In genomic region chr15:31663074-31663473, GRCm38 (mm10) we compare ENCODE assay signal across 13 mouse cellular contexts.
DNase-seq lines count a peak whose midpoint lies in the region; ATAC-seq and TF ChIP-seq lines count a peak whose summit lies in the region.
"Had no signal": no experiment of that assay in that cellular context is flagged by ENCODE, and none has a peak within 500 bp of the region (broad histone marks: within the 10 kb centered on the region; RNA-seq: fewer than 3 reads in every experiment).

No protein-coding gene starts in this region.

- no peaks in the 10 kb centered on the region for H3K27me3 ChIP-seq in lung, embryonic 14.5 days (ENCODE audit: insufficient read depth, low read length)
- no peaks in the 10 kb centered on the region for H3K27me3 ChIP-seq in midbrain, embryonic 15.5 days (replicated peaks)
- H3K27me3 ChIP-seq: forebrain, embryonic 15.5 days; limb, embryonic 15.5 days had no signal

- H3K4me3 ChIP-seq in lung, embryonic 14.5 days (ENCODE audit: low read depth, low read length) = no peak overlapping the region
- H3K4me3 ChIP-seq in midbrain, embryonic 15.5 days = no peak overlapping the region
- H3K4me3 ChIP-seq: forebrain, embryonic 15.5 days; heart, embryonic 10.5 days; limb, embryonic 15.5 days had no signal

- peak; percentile 60; the same call in 1 of the 2 replicates for ATAC-seq in lung, embryonic 14.5 days (ENCODE audit: insufficient read depth)
- ATAC-seq in midbrain, embryonic 15.5 days (replicated peaks) = no peak
- ATAC-seq: forebrain, embryonic 15.5 days had no signal

- H3K9me3 ChIP-seq in lung, embryonic 14.5 days (ENCODE audit: low read depth, low read length) = no peaks in the 10 kb centered on the region
- H3K9me3 ChIP-seq in midbrain, embryonic 15.5 days = no peaks in the 10 kb centered on the region
- H3K9me3 ChIP-seq: forebrain, embryonic 15.5 days; heart, embryonic 10.5 days; limb, embryonic 15.5 days had no signal

- H3K4me2 ChIP-seq in lung, embryonic 14.5 days = no peak overlapping the region
- H3K4me2 ChIP-seq in midbrain, embryonic 15.5 days = no peak overlapping the region
- H3K4me2 ChIP-seq: forebrain, embryonic 15.5 days; limb, embryonic 15.5 days; midbrain, embryonic 11.5 days had no signal

- H3K36me3 ChIP-seq in lung, embryonic 14.5 days (ENCODE audit: insufficient read depth) = no peaks in the 10 kb centered on the region
- no peaks in the 10 kb centered on the region for H3K36me3 ChIP-seq in midbrain, embryonic 15.5 days (replicated peaks)
- H3K36me3 ChIP-seq: forebrain, embryonic 15.5 days; heart, embryonic 10.5 days; limb, embryonic 15.5 days had no signal

- no peak overlapping the region for H3K9ac ChIP-seq in lung, embryonic 14.5 days
- no peak overlapping the region for H3K9ac ChIP-seq in midbrain, embryonic 15.5 days
- H3K9ac ChIP-seq: forebrain, embryonic 15.5 days; limb, embryonic 15.5 days had no signal

- no peak for TF ChIP-seq CTCF in lung, embryonic 14.5 days (IDR thresholded peaks at IDR 0.05; ENCODE audit: low read depth)

- H3K4me1 ChIP-seq in lung, embryonic 14.5 days (ENCODE audit: insufficient read depth) = no peaks in the 10 kb centered on the region
- H3K4me1 ChIP-seq in midbrain, embryonic 15.5 days = no peaks in the 10 kb centered on the region
- H3K4me1 ChIP-seq: heart, embryonic 10.5 days; limb, embryonic 15.5 days had no signal

- 51% methylated on average over 3 of the region's 3 CpGs for WGBS in lung, embryonic 14.5 days
- WGBS in midbrain, embryonic 15.5 days = 84% methylated on average over 3 of the region's 3 CpGs

- DNase-seq in layer of hippocampus, adult 11-12 months (ENCODE audit: low spot score) = peak; percentile 44
- DNase-seq in layer of hippocampus, postnatal 10 days (ENCODE audit: low spot score in 2 of 2) = no peak
- DNase-seq in urinary bladder, postnatal 14 days (ENCODE audit: low spot score) = peak; percentile 13
- no peak for DNase-seq in urinary bladder, postnatal 4 days (ENCODE audit: low spot score in 2 of 2)
- DNase-seq in lung, embryonic 14.5 days = peak; percentile 17
- DNase-seq in spleen, postnatal 14 days (ENCODE audit: low spot score in 2 of 2) = no peak
- DNase-seq: cerebellum, postnatal 36 days; kidney, adult 2 months had no signal

- H3K27ac ChIP-seq in lung, embryonic 14.5 days (ENCODE audit: low read depth) = no peak overlapping the region
- H3K27ac ChIP-seq in midbrain, embryonic 15.5 days = no peak overlapping the region
- H3K27ac ChIP-seq: forebrain, embryonic 15.5 days; heart, embryonic 10.5 days; limb, embryonic 15.5 days had no signal

Comparison
In these comparisons a context has a peak if more than half of its experiments do, and no peak if none do; other contexts are left out.
1. DNase-seq: peak in layer of hippocampus, adult 11-12 months (single experiment), urinary bladder, postnatal 14 days (single experiment) and lung, embryonic 14.5 days (single experiment); none in layer of hippocampus, postnatal 10 days (0 of 2), urinary bladder, postnatal 4 days (0 of 2) and spleen, postnatal 14 days (0 of 2).